Mouse (Mus musculus) MEL (cell line): Measurements from ENCODE around the gene Sgtb. TPM values are rescaled to one million over a fixed set of nuclear protein-coding genes. Genes with fewer than 3 reads are reported as not detected.

ENCODE experiments used
- DNase-seq: peaks from one replicate; pipeline ENCODE4 v3.0.0; 2011; ENCODE audit warnings: low read depth, low spot score
- H3K27ac ChIP-seq: 2 replicates; pipeline ENCODE4 v1.5.1; 2012; ENCODE audit warnings: low read depth, mild to moderate bottlenecking, control low read depth, low read length, moderate library complexity; ENCODE audit not compliant: control insufficient read depth
- H3K27me3 ChIP-seq, 2 experiments: fragments of 150-350 bp in 1 of 2; sonication (generic) in 1 of 2; 2 replicates each; pipeline ENCODE4 v1.6.1; 2012; ENCODE audit warnings: low read length in 2 of 2, mild to moderate bottlenecking in 2 of 2, improper control_type of control experiment in 1 of 2, moderate library complexity in 1 of 2; ENCODE audit not compliant: insufficient read depth in 2 of 2, control insufficient read depth in 1 of 2
- H3K36me3 ChIP-seq, 2 experiments: 2 replicates each; pipeline ENCODE4 v1.6.1; 2012 to 2014; ENCODE audit warnings: low read length in 2 of 2, improper control_type of control experiment in 1 of 2, inconsistent platforms in 1 of 2, mild to moderate bottlenecking in 1 of 2; ENCODE audit not compliant: insufficient read depth in 2 of 2, control insufficient read depth in 1 of 2
- H3K4me1 ChIP-seq, 2 experiments: fragments of 150-350 bp in 1 of 2; sonication (generic) in 1 of 2; 2 replicates each; pipeline ENCODE4 v1.6.1; 2012; ENCODE audit warnings: low read length in 2 of 2, improper control_type of control experiment in 1 of 2, mild to moderate bottlenecking in 1 of 2; ENCODE audit not compliant: insufficient read depth in 2 of 2, control insufficient read depth in 1 of 2
- H3K4me3 ChIP-seq, 2 experiments: fragments of 150-350 bp in 1 of 2; sonication (generic) in 1 of 2; 2 replicates each; pipeline ENCODE4 v1.5.1; 2012; ENCODE audit warnings: low read depth in 2 of 2, low read length in 2 of 2, mild to moderate bottlenecking in 2 of 2, moderate library complexity in 2 of 2, control low read depth in 1 of 2, improper control_type of control experiment in 1 of 2; ENCODE audit not compliant: control insufficient read depth in 1 of 2, insufficient read depth in 1 of 2
- H3K79me2 ChIP-seq: 2 replicates; pipeline ENCODE4 v1.6.1; 2012; ENCODE audit warnings: mild to moderate bottlenecking, low read length, moderate library complexity; ENCODE audit not compliant: control insufficient read depth, poor library complexity, insufficient read depth
- H3K9ac ChIP-seq: 2 replicates; pipeline ENCODE4 v1.6.1; 2012; ENCODE audit warnings: low read depth, mild to moderate bottlenecking, control low read depth, low read length, moderate library complexity; ENCODE audit not compliant: control insufficient read depth, poor library complexity, severe bottlenecking
- H3K9me3 ChIP-seq: fragments of 150-350 bp; sonication (generic); replicated peaks from 2 replicates; pipeline ENCODE4 v1.6.1; 2012; ENCODE audit warnings: mild to moderate bottlenecking, low read length, improper control_type of control experiment, moderate library complexity; ENCODE audit not compliant: insufficient read depth
- CHD2 ChIP-seq: IDR thresholded peaks from 2 replicates; pipeline ENCODE4 v1.6.1; 2011; ENCODE audit warnings: low read length, improper control_type of control experiment
- E2F4 ChIP-seq: IDR thresholded peaks from 2 replicates; pipeline ENCODE4 v1.6.1; 2011; ENCODE audit warnings: low read depth, low read length, improper control_type of control experiment, borderline replicate concordance
- ELF1 ChIP-seq: IDR thresholded peaks from 2 replicates; pipeline ENCODE4 v1.6.1; 2014; ENCODE audit warnings: low read depth, mild to moderate bottlenecking, inconsistent platforms, low read length, improper control_type of control experiment, moderate library complexity
- EP300 ChIP-seq, 2 experiments: IDR thresholded peaks; 2 replicates each; pipeline ENCODE4 v1.6.1; 2011; ENCODE audit warnings: improper control_type of control experiment in 2 of 2, low read length in 2 of 2, low read depth in 1 of 2, mild to moderate bottlenecking in 1 of 2
- GABPA ChIP-seq: IDR thresholded peaks from 2 replicates; pipeline ENCODE4 v1.6.1; 2012; ENCODE audit warnings: low read depth, mild to moderate bottlenecking, inconsistent platforms, low read length, improper control_type of control experiment, moderate library complexity
- GATA1 ChIP-seq: IDR thresholded peaks from 2 replicates; pipeline ENCODE4 v1.6.1; 2011; ENCODE audit warnings: low read depth, low read length, improper control_type of control experiment
- JUND ChIP-seq: IDR thresholded peaks from 2 replicates; pipeline ENCODE4 v1.6.1; 2011; ENCODE audit warnings: low read depth, mild to moderate bottlenecking, improper control_type of control experiment, low read length
- KAT2A ChIP-seq: conservative IDR thresholded peaks from 2 replicates; pipeline ENCODE4 v1.6.1; 2012; ENCODE audit warnings: low read depth, low read length, improper control_type of control experiment, inconsistent platforms
- MAFK ChIP-seq: IDR thresholded peaks from 2 replicates; pipeline ENCODE4 v1.6.1; 2011; ENCODE audit warnings: low read depth, mild to moderate bottlenecking, low read length, improper control_type of control experiment, borderline replicate concordance
- MAX ChIP-seq: IDR thresholded peaks from 2 replicates; pipeline ENCODE4 v1.6.1; 2011; ENCODE audit warnings: low read length, improper control_type of control experiment
- MAZ ChIP-seq: IDR thresholded peaks from 2 replicates; pipeline ENCODE4 v1.6.1; 2012; ENCODE audit warnings: low read depth, mild to moderate bottlenecking, inconsistent platforms, low read length, improper control_type of control experiment
- MYB ChIP-seq: IDR thresholded peaks from 2 replicates; pipeline ENCODE4 v1.6.1; 2011; ENCODE audit warnings: mild to moderate bottlenecking, low read depth, low read length, improper control_type of control experiment
- MYC ChIP-seq: IDR thresholded peaks from 2 replicates; pipeline ENCODE4 v1.6.1; 2011; ENCODE audit warnings: low read depth, mild to moderate bottlenecking, low read length, improper control_type of control experiment, moderate library complexity
- NELFE ChIP-seq: IDR thresholded peaks from 2 replicates; pipeline ENCODE4 v1.6.1; 2011; ENCODE audit warnings: low read depth, low read length, improper control_type of control experiment
- NRF1 ChIP-seq: IDR thresholded peaks from 2 replicates; pipeline ENCODE4 v1.6.1; 2014; ENCODE audit warnings: low read depth, mild to moderate bottlenecking, inconsistent platforms, low read length, improper control_type of control experiment, moderate library complexity; ENCODE audit not compliant: poor library complexity, insufficient read depth, severe bottlenecking
- POLR2A ChIP-seq, 2 experiments: IDR thresholded peaks; 2 replicates each; pipeline ENCODE4 v1.6.1; 2011 to 2012; ENCODE audit warnings: low read length in 2 of 2, mild to moderate bottlenecking in 2 of 2, control low read depth in 1 of 2, improper control_type of control experiment in 1 of 2, low read depth in 1 of 2, moderate library complexity in 1 of 2; ENCODE audit not compliant: control insufficient read depth in 1 of 2, insufficient read depth in 1 of 2, poor library complexity in 1 of 2
- POLR2AphosphoS2 ChIP-seq: IDR thresholded peaks from 2 replicates; pipeline ENCODE4 v1.6.1; 2011; ENCODE audit warnings: low read length, improper control_type of control experiment
- POLR2AphosphoS5 ChIP-seq: IDR thresholded peaks from 2 replicates; pipeline ENCODE4 v1.6.1; 2012; ENCODE audit warnings: low read depth, borderline replicate concordance, mild to moderate bottlenecking, inconsistent platforms, low read length, moderate library complexity, mixed read lengths
- RCOR1 ChIP-seq: IDR thresholded peaks from 2 replicates; pipeline ENCODE4 v1.6.1; 2012; ENCODE audit warnings: low read depth, mild to moderate bottlenecking, inconsistent platforms, low read length, improper control_type of control experiment
- SMC3 ChIP-seq: IDR thresholded peaks from 2 replicates; pipeline ENCODE4 v1.6.1; 2011; ENCODE audit warnings: low read depth, low read length, improper control_type of control experiment
- TAL1 ChIP-seq: IDR thresholded peaks from 2 replicates; pipeline ENCODE4 v1.6.1; 2012; ENCODE audit warnings: mild to moderate bottlenecking, inconsistent platforms, low read length, moderate library complexity, mixed read lengths
- USF1 ChIP-seq: IDR thresholded peaks from 2 replicates; pipeline ENCODE4 v1.6.1; 2014; ENCODE audit warnings: low read depth, mild to moderate bottlenecking, inconsistent platforms, low read length, improper control_type of control experiment, moderate library complexity
- USF2 ChIP-seq, 2 experiments: IDR thresholded peaks; 2 replicates each; pipeline ENCODE4 v1.6.1; 2011 to 2012; ENCODE audit warnings: improper control_type of control experiment in 2 of 2, low read length in 2 of 2, borderline replicate concordance in 1 of 2, inconsistent platforms in 1 of 2, low read depth in 1 of 2, mild to moderate bottlenecking in 1 of 2; ENCODE audit not compliant: insufficient read depth in 1 of 2
- ZC3H11A ChIP-seq: IDR thresholded peaks from 2 replicates; pipeline ENCODE4 v1.6.1; 2012; ENCODE audit warnings: low read depth, mild to moderate bottlenecking, inconsistent platforms, low read length, improper control_type of control experiment
- ZMIZ1 ChIP-seq: IDR thresholded peaks from 2 replicates; pipeline ENCODE4 v1.6.1; 2012; ENCODE audit warnings: low read depth, mild to moderate bottlenecking, inconsistent platforms, low read length, improper control_type of control experiment, moderate library complexity
- ZNF384 ChIP-seq: IDR thresholded peaks from 2 replicates; pipeline ENCODE4 v1.6.1; 2012; ENCODE audit warnings: low read depth, mild to moderate bottlenecking, inconsistent platforms, low read length, improper control_type of control experiment
- polyA plus RNA-seq, 2 experiments: library from polyadenylated mRNA; stranded (reverse) in 1 of 2; unstranded in 1 of 2; fragments of >175 nt in 1 of 2; fragments of >200 nt in 1 of 2; gene quantifications; 2 replicates each; pipeline versions ENCODE4 v1.2.1 to v1.2.4; 2012; ENCODE audit warnings: low replicate concordance in 2 of 2, low read depth in 1 of 2; ENCODE audit not compliant: insufficient read length in 2 of 2, insufficient read depth in 1 of 2, missing spikeins in 1 of 2
- total RNA-seq: library from RNA; depleted of rRNA; stranded (reverse); fragments of 300-350 nt; gene quantifications from 2 replicates; pipeline ENCODE4 v1.2.3, GENCODE M21; 2012

Gene Sgtb
- total and polyA plus RNA-seq, 3 experiments, result 0.11 TPM; not detected in 2

DNA sequence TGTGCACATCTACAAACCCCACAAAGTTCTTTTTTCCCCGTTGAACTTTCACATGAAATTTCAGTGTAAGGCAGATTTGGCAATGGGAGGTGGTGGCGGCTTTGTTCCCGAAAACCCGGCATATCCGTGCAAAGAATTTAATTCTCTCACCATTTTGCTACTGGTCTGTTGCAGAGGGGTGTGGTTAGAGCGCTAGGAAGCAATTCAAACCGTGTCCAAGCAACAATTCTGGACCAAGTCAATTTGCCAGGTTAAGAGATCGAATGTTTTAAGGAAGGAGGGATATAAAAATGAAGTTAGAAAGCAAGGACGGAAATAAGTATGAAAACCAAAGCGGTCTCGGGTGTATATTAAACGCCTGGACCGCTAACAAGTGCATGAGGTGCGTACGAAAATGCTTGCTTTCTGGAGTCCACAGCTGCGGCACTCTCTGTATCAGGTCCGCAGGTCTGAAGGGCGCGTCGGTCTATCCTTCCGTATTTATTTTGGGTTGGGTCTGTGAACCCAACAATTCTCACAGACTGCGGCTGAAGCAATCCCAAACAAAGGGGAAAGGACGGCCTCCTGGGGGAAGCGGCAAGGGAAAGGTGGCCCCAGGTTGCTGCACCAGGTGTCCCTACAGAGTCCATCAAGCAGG is 772 bp upstream of the Sgtb start:
- Histone ChIP-seq H3K4me1 (peaks cover 0 to 9% of the 10 kb centered on the region in 2 experiments; a peak in 1 of 4 replicates), H3K27ac (peak overlapping the region; percentile 25; the same call in 1 of the 2 replicates), H3K9ac (peak overlapping the region; percentile 78), H3K36me3 (peaks cover 0 to 2% of the 10 kb centered on the region in 2 experiments; a peak in 1 of 4 replicates), H3K9me3 (no peaks in the 10 kb centered on the region), H3K79me2 (peaks cover 5% of the 10 kb centered on the region; the same call in 1 of the 2 replicates), H3K4me3 (peak overlapping the region; percentile 82), H3K27me3 (peaks cover 3 to 5% of the 10 kb centered on the region in 2 experiments; a peak in 3 of 4 replicates)
- peak; percentile 70 for DNase-seq
- no peak for TF ChIP-seq GABPA
- no peak for TF ChIP-seq USF2 (IDR thresholded peaks at IDR 0.05; ENCODE audit: borderline replicate concordance in 1 of 2, insufficient read depth in 1 of 2, low read depth in 1 of 2, low read length in 2 of 2)
- TF ChIP-seq RCOR1, result no peak
- TF ChIP-seq ELF1, result no peak
- TF ChIP-seq SMC3, result no peak
- TF ChIP-seq EP300 (IDR thresholded peaks at IDR 0.05; ENCODE audit: low read depth in 1 of 2, low read length in 2 of 2), result no peak
- TF ChIP-seq ZNF384, result no peak
- no peak; the same call in 1 of the 2 replicates for TF ChIP-seq NELFE
- no peak for TF ChIP-seq E2F4
- no peak for TF ChIP-seq MAFK
- no peak for TF ChIP-seq GATA1
- no peak for TF ChIP-seq POLR2A (IDR thresholded peaks at IDR 0.05; ENCODE audit: control insufficient read depth in 1 of 2, insufficient read depth in 1 of 2, low read depth in 1 of 2, low read length in 2 of 2, poor library complexity in 1 of 2)
- 0 out of 2 replicates have a peak, but pooled peaks have one; percentile 23 for TF ChIP-seq MYC
- peak; percentile 38; the same call in 1 of the 2 replicates for TF ChIP-seq MAX
- TF ChIP-seq MYB, result no peak
- no peak for TF ChIP-seq POLR2AphosphoS5
- TF ChIP-seq POLR2AphosphoS2, result no peak

GRCm38 (mm10) chr13:104109816-104110521 is 428 bp downstream of the Sgtb start:
- Histone ChIP-seq H3K4me1 (peaks cover 0 to 9% of the 10 kb centered on the region in 2 experiments; a peak in 1 of 4 replicates), H3K4me3 (peak overlapping the region; percentile 65 to 73), H3K79me2 (peaks cover 5% of the 10 kb centered on the region; the same call in 1 of the 2 replicates), H3K36me3 (peaks cover 0 to 2% of the 10 kb centered on the region in 2 experiments; a peak in 1 of 4 replicates), H3K27me3 (peaks cover 3 to 5% of the 10 kb centered on the region in 2 experiments; a peak in 3 of 4 replicates), H3K9ac (peak overlapping the region; percentile 37), H3K9me3 (no peaks in the 10 kb centered on the region), H3K27ac (no peak overlapping the region)
- TF ChIP-seq JUND (no peak), MAFK (no peak), ZNF384 (no peak), GATA1 (no peak), TAL1 (no peak), CHD2 (no peak), ZC3H11A (no peak), SMC3 (no peak), NELFE (no peak), NRF1 (no peak), MAZ (no peak), KAT2A (no peak), POLR2AphosphoS5 (no peak), ZMIZ1 (no peak), MYC (no peak), USF1 (no peak), ELF1 (no peak), POLR2A (IDR thresholded peaks at IDR 0.05; ENCODE audit: control insufficient read depth in 1 of 2, insufficient read depth in 1 of 2, low read depth in 1 of 2, low read length in 2 of 2, poor library complexity in 1 of 2) (no peak)
- DNase-seq, result peak; percentile 56
